In genomic region chr2:166155454-166155815, GRCm38 (mm10) we compare ENCODE assay signal across 8 mouse cellular contexts. TPM values are rescaled to one million over a fixed set of nuclear protein-coding genes. Genes with fewer than 3 reads are reported as not detected.
DNase-seq lines count a peak whose midpoint lies in the region; ATAC-seq lines count a peak whose summit lies in the region.

Sulf2 (minus strand) TSS chr2:166155663.

- H3K36me3 ChIP-seq in intestine, embryonic 15.5 days: no peaks in the 10 kb centered on the region

- peak within 1 kb of the TSS; percentile 91 for H3K9ac ChIP-seq in intestine, embryonic 15.5 days

- no peaks in the 10 kb centered on the region for H3K27me3 ChIP-seq in intestine, embryonic 15.5 days (replicated peaks)

- H3K9me3 ChIP-seq in intestine, embryonic 15.5 days: no peaks in the 10 kb centered on the region

- peak within 1 kb of the TSS; percentile 95 for H3K4me2 ChIP-seq in intestine, embryonic 15.5 days (replicated peaks)

- peaks cover 52% of the 10 kb centered on the region for H3K4me1 ChIP-seq in intestine, embryonic 15.5 days (replicated peaks)

- 0% methylated on average over 23 of the region's 23 CpGs for WGBS in intestine, embryonic 15.5 days

- ATAC-seq in intestine, embryonic 15.5 days: peak; percentile 46
- peak; percentile 54; the same call in 1 of the 2 replicates for ATAC-seq in megakaryocyte progenitor cell, adult 5-6 weeks (replicated peaks; ENCODE audit: poor library complexity)

- intact Hi-C loops in left cerebral cortex, postnatal 25 days (cut with DNase I): loop anchor here (1.0 to 5.0 kb wide), 6 partner anchors 92 to 409 kb away; no protein-coding TSS in a partner anchor

- peak within 1 kb of the TSS; percentile 82 for H3K4me3 ChIP-seq in intestine, embryonic 15.5 days (replicated peaks)

- peak; percentile 87 for DNase-seq in adrenal gland, adult 2 months
- DNase-seq in embryo, embryonic 11 days: peak; percentile 92
- DNase-seq in gastrocnemius, postnatal 4 days (ENCODE audit: low spot score in 2 of 2): peak; percentile 53 to 78
- peak; percentile 69 to 91 for DNase-seq in left cerebral cortex, postnatal 25 days (ENCODE audit: low spot score in 2 of 2)
- peak; percentile 74 for DNase-seq in right cerebral cortex, postnatal 25 days
- no peak for DNase-seq in c-Kit-positive CD71-positive TER-119-positive erythroid progenitor cells, embryonic 14.5 days (ENCODE audit: low spot score)

- peak within 1 kb of the TSS; percentile 94 for H3K27ac ChIP-seq in intestine, embryonic 15.5 days

RNA-seq across cellular contexts. Expression of gene Sulf2, which starts in this region (rescaled TPM):
- total RNA-seq in adrenal gland, adult 2 months (2021): 100 to 1,000 TPM in 1 of 2 experiments, 10 to 100 TPM in 1; 56.3 to 119 TPM
- polyA plus RNA-seq in adrenal gland, adult 2 months (2012; rRNA removed): 36.8 and 65.7 TPM in 2 replicates
- total RNA-seq in gastrocnemius, postnatal 4 days (2021): 10 to 100 TPM; 66.2 to 68.9 TPM
- polyA plus RNA-seq in intestine, embryonic 15.5 days (2015; fragmentation: Nextera tagmentation; extraction: Ambion mirVana): 100 and 106 TPM in 2 replicates
- 100 to 1,000 TPM; 104 to 114 TPM for total RNA-seq in left cerebral cortex, postnatal 25 days (2021)
- total RNA-seq in megakaryocyte progenitor cell, adult 5-6 weeks (2015): 1.3 and 3.5 TPM in 2 replicates
- total RNA-seq in megakaryocyte progenitor cell, adult 5-6 weeks (2017): 0.88 and 1.5 TPM in 2 replicates

Comparison
In these comparisons a context has a peak if more than half of its experiments do, and no peak if none do; other contexts are left out.
1. RNA of gene Sulf2 (total RNA-seq): 56.3 to 119 TPM in adrenal gland, adult 2 months, 104 to 114 TPM in left cerebral cortex, postnatal 25 days and 66.2 to 68.9 TPM in gastrocnemius, postnatal 4 days; 0.88 to 3.5 TPM in megakaryocyte progenitor cell, adult 5-6 weeks; every median in the first group is over 10 times any median in the second.